Mouse (Mus musculus): ENCODE measurements around the gene Sema4f.
A peak's percentile ranks its signal among the peaks of the same experiment; 100 is the strongest.

Gene Sema4f

GRCm38 (mm10) chr6:82939167-82939912 lies at the start of gene Sema4f:
Sema4f (minus strand) TSS chr6:82939769.
- no peak for DNase-seq (ENCODE audit: low read depth, low spot score)

GRCm38 (mm10) chr6:82987411-82987971 lies 47.9 kb upstream of the Sema4f start:
- DNase-seq (ENCODE audit: low read depth, low spot score), result no peak

GRCm38 (mm10) chr6:82971031-82971430 lies 31.5 kb upstream of the Sema4f start:
- peak; percentile 53 for DNase-seq (ENCODE audit: low read depth, low spot score)

- DNase-seq (ENCODE audit: low read depth, low spot score), result no peak
These were observed 29.9 kb upstream of the Sema4f start for GRCm38 (mm10) chr6:82969249-82970084.

DNA sequence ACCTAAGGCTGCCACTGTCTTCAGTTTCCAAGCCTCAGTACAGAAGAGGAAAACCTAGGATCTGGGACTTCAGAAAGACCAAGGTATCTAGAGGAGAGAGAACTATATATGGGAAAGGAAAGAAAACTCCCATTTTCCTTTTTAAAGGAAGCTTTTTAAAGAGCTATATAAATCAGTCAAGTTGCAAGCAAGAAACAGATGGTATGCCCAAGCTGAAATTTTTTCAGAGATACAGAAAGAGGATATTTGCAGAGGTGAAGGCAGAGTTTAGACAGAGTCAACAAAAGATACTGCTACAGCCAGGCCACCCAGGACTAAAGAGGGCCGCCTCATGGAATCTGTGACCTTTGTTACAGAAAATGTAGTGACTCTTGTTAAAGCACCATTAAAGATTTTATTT lies 22.1 kb upstream of the Sema4f start:
- no peak for DNase-seq (ENCODE audit: low read depth, low spot score)

DNA sequence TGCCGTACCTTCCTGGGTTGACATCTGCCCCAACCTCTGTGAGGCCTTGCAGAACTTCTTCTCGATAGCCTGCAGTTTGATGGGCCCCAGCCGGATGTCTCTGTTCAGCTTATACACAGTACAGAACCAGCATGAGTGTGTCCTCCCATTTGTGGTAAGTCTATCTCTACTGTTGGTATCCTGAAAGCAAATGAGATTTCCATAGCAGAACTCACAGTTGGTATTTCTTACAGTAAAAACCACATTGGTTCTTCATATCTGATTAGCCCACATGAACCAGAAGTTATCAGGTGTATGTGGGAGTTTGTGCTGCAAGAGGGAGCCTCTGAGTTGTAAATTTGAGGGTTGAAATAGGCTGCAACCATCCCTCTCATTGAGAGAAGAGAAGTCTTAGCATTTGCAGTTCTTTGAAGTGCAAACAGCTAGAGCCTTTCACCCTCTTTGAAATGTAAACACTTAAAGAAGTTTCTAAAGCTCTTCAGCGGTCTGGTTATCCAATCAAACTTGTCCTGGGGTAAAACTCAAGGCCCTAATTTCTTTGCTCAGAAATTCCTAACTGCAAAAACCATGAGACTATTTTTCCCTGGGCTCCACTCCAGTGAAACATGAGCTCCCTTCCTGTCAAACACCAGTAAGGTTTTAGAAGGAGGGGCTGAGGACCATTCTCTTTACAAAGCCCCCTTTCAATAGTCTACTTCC lies 17.1 kb upstream of the Sema4f start:
- no peak for DNase-seq (ENCODE audit: low read depth, low spot score)

DNA sequence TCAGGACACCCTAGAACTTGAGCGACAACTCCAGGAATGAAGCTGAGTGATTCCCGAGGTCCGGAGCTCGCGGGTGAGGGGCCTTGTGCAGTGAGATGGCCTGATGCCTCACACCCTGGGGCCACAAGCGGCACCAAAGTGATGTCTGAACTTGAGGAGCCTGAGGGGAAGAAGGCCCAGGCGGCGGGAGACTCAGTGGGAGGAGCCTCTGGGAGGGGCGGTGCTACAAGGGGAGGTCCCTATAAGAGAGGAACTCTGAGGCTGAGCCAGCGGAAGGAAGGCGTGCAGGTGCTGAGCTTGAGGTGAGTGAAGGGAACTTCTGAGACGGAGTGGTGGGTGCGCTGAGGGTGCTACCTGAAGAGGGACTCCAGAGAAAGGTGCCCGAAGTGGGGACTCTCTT lies 7.1 kb upstream of the Sema4f start, which contains the start of gene M1ap:
TSS of gene M1ap (plus strand) at position 252 of the 400 bp plus-strand sequence.
- DNase-seq (ENCODE audit: low read depth, low spot score), result peak; percentile 30

- peak; percentile 30 for DNase-seq (ENCODE audit: low read depth, low spot score)
These were observed 6.2 kb upstream of the Sema4f start for GRCm38 (mm10) chr6:82945750-82946149.

DNA sequence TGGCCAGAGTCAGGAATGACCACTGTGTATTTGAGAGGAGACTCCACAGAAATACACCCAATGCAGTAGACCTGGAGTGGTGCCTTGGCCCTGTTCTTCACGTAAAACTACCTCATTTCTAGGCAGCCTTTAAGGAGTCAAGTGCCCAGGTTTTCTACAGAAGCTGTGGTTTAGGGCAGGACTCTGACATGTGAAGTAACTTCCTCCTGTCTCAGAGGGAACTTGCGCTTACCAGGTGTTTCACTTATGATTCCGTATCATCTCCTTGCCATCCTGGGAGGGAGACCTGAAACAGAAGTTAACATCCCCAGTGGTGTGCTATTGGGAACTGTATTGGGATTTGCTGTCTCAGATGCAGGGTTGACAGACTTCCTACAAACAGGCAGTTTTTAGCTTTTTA lies 1.2 kb upstream of the Sema4f start:
- DNase-seq (ENCODE audit: low read depth, low spot score), result peak; percentile 13

DNA sequence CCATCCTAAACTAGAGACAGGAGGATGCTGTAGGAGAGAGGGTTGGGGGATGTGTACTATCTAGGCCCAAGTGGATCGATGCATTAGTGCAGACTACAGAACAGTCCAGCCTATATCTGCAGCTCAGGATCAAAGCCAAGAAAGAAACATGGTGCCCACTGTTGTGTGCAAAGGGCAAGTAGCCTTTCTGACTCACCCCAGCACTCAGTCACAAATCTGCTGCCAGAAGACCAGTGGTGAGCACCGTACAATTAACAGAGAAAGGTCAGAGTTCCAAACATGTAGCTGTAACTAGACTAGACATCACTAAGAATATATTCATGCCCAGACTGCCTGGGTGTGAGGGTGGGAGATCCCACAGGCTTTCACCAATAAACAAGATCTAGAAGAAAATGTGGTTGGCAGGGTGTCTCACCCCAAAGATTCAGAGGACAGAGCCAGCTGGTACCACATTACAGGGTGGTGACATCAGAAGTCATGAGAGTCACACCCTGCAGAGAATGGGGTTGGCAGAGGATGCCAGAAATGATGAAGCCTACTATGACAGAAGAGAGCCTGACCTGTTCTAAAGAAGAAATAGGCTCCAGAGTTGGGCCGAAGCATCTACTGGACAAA lies 4.8 kb downstream of the Sema4f start:
- DNase-seq (ENCODE audit: low read depth, low spot score), result no peak

- no peak for DNase-seq (ENCODE audit: low read depth, low spot score)
These were observed 12.0 kb downstream of the Sema4f start for GRCm38 (mm10) chr6:82927617-82928016.

GRCm38 (mm10) chr6:82926528-82926927 lies 13.0 kb downstream of the Sema4f start:
- no peak for DNase-seq (ENCODE audit: low read depth, low spot score)

DNA sequence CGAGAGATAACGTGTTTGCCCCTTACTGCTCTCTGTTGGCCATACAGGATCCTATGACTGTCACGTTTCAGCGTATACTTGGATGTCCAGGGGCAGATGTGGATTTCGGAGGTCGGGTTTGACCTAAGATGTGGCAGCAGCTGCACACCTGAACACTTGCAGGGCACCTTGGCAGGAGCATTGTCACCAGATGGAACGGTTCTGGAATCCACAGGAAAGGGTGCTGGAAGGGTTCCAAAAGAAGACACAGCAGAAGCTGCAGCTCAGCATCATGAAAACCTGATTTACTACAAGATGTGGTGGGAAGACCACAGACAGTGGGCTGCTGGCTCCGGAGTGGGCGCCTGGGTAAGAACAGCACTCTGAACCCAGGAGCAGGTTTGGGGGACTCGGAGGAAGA lies 13.5 kb downstream of the Sema4f start:
- no peak for DNase-seq (ENCODE audit: low read depth, low spot score)

- DNase-seq (ENCODE audit: low read depth, low spot score), result no peak
These were observed 14.6 kb downstream of the Sema4f start for GRCm38 (mm10) chr6:82925005-82925404.

GRCm38 (mm10) chr6:82921426-82922224 lies 17.9 kb downstream of the Sema4f start:
- DNase-seq (ENCODE audit: low read depth, low spot score), result no peak

- no peak for DNase-seq (ENCODE audit: low read depth, low spot score)
These were observed 20.0 kb downstream of the Sema4f start for GRCm38 (mm10) chr6:82919520-82919919.

- no peak for DNase-seq (ENCODE audit: low read depth, low spot score)
These were observed 21.2 kb downstream of the Sema4f start for GRCm38 (mm10) chr6:82918371-82918770.

- peak; percentile 33 for DNase-seq (ENCODE audit: low read depth, low spot score)
These were observed 21.8 kb downstream of the Sema4f start for GRCm38 (mm10) chr6:82917778-82918129.

DNA sequence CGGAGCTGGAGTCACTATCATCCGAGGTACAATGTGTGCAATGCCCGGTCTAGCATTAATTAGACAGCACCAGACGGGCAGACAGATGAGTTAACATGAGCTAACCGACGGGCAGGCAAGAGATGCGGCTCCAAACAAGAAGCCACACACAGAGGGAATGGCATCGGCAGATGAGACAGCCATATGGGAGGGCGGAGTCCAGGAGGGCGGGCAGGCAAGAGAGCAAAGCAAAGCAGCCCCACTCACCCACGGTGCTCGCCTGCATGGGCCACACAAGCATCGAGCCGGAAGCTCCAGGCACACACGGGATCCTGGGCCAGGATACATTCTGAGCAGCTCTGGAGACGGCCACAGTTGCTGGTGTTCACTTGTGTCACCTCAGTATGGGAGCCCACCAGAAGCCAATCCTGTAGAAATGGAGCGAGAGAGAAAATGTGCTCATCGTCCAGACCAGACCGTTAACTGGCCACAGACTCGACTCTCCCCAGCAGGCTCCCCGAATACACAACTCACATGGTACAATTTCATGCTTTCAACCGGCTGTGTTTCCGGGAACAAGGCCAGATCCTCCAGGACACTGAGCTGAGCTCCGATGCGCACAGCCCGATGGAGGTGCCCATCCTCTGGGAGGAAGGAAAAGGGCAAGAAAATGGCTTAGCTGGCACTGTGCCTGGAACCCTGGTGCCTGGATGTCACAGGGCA lies 22.3 kb downstream of the Sema4f start:
- no peak for DNase-seq (ENCODE audit: low read depth, low spot score)

- no peak for DNase-seq (ENCODE audit: low read depth, low spot score)
These were observed 23.1 kb downstream of the Sema4f start for GRCm38 (mm10) chr6:82916459-82916858.

All from A20 (cell line).